Mouse (Mus musculus): Measurements from ENCODE around the gene Sf3a2.
A peak's percentile ranks its signal among the peaks of the same experiment; 100 is the strongest.
"Not testable (repeated sequence)": the region's sequence is repeated elsewhere in the genome, so short reads cannot be mapped to it uniquely, and the experiment has no call there.

Gene Sf3a2

DNA sequence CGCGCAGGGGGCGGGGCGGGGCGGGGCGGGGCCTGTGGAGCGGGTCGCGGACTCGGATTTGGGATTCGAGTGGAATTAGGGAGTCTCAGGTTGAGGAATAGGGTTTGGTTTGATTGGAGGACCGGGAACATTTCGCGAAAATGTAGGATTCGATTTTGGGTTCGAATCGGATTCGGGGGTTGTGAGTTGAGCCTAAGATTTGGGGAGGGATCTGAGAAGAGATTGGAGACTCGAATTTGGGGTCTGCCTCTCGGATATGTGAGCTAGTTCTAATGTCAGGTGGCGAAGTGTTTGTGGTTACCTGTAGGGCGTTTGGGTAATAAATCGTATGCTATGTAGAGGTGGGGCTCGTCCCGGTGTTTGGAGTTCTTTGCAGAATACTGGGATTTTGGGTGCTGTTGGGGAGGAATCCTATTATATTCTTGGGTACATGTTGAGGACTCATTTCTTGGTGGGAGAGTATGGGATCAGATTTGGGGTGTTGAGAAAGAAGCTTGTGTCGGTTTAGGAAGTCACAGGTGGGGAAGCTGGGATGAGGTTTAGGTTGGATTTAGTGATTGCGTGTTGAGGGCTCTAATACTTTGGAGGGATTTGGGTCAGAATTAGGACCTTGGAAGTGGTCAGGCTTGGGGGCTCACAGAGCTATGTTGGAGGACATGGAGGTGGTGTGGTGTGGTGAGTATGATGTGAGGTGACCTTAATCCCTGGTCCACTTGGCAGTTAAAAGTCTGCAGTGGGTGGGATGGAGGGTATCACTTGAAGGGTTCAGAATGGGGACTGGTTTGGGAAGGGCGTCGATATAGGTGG lies 29.3 kb downstream of the Sf3a2 start:
- no peak for DNase-seq

DNA sequence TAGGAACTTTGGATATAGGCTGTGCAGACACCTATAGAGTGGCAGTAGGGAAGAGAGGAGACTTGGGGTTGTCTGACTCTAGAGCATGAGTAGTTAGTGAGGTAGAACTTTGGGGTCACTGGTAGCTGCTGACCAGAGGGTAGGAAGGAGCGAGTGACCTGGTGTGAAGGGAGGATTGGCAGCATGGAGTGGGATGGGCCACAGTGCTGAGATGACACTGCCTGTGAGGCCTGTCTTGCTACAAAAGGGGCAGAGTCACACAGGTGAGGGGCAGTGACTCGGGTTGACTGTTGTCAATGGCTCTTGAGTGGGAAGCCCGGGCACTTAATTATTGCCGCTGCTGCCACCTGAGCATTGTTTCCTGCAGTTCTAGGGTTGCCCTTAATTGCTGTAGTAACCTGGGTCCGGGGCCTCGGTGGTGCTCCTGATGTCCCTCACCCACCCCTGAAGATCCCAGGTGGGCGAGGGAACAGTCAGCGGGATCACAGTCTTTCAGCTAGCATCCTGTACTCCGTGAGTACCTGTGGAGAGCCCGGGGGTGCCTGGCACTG lies 29.9 kb downstream of the Sf3a2 start:
- no peak for DNase-seq

DNA sequence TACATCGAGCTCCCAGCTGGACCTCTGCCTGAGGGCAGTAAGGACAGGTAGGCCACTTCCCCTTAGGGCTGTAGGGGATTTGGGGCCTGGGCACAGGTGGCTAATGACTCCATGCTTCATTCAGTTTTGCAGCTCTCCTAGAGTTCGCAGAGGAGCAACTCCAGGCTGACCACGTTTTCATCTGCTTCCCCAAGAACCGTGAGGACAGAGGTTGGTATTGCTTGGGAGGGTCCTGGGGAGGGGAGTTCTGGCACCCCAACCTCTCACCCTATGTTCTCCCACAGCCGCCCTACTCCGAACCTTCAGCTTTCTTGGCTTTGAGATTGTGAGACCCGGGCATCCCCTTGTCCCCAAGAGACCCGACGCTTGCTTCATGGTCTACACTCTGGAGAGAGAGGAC lies 30.6 kb downstream of the Sf3a2 start:
- DNase-seq = not testable (repeated sequence)

DNA sequence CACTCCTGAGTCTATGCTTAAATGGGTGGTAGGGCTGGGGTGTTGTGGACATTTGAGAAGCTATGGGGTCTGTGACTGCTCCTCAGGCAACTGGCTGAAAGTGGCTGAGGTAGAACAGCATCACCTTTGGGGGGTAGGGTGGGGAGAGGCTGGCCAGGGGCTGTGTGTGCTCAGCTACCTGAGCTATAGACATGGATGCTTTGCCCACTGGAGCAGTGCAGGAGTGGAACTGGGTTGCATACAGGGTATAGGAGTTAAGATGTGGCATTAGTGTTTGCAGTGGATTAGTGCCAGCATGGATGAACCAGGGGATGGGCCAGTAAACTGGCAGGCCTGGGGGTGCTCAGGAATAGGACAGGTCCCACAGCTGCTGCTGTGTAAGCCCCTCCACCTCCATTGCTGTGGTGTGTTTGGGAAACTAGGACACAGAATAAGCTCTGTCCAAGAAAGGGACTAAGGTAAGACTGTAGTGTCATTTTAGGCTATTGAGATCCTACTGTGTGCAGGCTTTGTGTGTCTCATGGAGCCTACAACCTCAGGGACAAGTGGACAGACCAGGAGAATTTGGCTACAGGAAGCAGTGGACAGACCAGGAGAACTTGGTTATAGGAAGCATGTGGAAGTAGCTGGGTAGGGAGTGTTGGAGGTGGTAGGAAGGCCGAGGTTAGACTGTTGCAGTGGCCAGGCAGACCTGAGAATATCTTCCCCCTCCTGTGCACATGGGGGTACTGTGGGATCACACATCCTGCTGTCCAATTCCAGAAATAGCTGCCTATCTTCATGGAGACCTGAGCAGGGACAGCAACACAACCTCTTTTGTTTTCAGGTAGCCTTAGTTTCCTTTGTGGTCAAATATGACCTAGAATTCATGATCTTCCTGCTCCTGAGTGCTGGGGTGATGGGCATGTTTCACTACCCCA lies 31.6 kb downstream of the Sf3a2 start:
- no peak for DNase-seq

DNA sequence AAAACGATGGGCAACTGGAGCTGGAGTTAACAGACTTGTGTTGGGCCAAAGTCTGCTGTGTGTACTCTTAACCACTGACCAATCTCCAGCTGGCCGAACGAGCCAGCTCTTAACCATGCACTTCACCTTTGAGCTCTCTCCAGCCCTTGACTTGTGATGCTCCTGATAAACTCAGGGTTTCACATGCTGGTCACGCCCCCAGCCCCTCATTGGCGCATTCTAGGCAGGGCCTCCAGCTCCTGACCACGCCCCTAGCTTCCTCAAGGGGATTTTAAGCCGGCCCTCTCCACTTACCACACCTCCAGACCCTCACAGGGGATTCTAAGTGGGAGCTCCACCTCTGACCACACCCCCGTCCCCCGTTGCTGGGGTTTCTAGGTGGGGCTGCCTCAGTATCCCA lies 33.1 kb downstream of the Sf3a2 start:
- DNase-seq = peak; percentile 90

DNA sequence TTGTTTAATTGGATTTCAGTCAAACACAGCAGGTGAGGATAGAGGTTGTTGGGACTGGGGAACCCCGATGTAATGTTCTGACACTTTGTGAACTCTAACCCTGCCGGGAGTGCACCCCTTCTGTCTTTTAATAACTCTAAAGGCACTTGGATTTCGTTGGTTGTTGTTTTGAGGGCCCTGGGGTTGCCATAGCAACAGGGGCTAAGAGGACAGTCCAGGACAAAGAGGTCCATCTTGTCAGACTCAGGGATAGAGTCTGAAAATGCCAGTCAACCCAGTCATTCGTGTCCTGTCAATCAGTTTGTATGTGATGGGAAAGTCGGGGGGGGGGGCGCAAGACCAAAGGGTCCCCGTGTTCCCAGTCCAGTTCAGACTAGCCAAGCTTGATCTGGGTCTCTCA lies 34.8 kb downstream of the Sf3a2 start:
- DNase-seq = no peak

DNA sequence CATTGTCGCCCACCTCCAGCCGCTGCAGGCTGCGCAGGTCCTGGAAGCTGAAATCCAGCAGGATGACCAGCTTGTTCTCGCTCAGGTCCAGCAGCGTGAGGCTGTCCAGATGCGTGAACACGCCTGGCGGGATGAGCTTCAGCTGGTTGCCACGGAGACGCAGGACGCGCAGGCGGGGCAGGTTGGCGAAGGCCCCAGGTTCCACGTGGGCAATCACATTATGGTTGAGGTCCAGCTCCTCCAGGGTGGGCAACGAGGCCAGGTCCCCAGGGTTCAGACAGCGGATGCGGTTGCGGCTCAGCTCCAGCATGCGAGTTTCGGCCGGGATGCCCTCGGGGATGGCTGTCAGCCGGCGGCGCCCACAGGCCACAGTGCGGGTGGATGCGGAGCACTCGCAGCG lies 37.6 kb downstream of the Sf3a2 start:
- DNase-seq = no peak

DNA sequence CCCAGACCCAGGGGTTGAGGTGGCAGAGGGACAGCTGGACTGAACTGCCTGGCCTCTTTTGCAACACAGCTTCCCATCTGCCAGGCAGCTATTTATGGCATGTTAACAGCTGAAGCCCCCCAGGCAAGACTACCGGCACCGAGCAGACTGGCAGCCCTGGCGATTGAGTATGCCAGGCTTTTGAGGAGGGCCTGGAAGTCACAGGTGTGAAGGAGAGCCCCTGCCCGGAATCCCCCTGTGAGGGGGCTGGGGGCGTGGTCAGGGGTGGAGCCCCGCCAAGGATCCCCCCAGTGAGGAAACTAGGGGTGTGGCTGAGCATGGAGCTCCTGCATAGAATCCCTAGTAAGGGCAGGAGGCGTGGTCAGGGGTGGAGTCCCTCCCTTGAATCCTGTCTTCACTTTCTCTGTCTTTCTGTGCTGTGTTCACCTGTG lies 39.0 kb downstream of the Sf3a2 start:
- no peak for DNase-seq

DNA sequence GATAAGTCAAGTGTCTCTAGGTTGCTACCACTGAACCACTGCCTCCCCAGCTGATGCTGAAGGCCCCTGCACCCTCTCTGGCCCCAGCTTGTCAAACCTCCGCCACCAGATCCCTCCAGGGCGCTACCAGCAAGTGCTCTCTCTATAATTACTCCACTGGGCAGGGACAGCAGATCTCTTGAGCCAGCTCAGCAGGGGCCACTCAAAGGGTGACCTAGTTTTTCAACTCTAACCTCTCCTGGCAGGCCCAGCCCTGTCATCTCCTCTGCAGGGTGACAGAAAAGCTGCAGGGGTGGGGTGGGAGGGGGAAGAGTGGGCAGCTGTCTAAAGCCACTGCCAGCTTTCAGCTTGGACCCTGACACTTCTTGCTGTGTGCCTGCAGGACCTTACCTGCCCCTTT lies 39.8 kb downstream of the Sf3a2 start:
- DNase-seq = no peak

DNA sequence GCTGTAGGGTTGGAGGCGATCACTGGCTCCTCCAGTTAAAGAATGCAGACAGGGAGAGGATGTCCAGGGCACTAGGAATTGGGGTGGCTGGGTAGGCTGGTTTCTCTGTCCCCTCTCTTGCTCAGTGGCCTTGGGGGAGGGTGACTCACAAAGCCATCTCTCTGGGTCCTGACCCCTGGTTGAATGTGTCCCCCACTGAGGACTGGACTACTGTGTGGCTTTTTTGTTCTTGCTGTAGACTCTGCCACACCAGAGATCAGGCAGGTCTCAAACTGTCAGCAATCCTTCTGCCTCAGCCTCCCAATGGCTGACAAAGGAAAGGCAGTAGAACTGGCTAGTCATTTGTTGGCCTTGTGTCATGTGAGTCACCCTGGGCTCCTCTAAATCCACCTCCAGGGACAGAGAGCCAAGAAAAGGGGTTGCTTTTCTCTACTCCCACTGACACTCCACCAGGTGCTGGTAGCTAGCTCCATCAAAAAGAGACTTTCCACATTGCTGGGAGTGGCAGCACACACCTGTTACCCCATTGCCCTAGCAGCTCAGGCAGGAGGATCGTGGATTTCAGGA lies 40.4 kb downstream of the Sf3a2 start:
- DNase-seq = no peak

DNA sequence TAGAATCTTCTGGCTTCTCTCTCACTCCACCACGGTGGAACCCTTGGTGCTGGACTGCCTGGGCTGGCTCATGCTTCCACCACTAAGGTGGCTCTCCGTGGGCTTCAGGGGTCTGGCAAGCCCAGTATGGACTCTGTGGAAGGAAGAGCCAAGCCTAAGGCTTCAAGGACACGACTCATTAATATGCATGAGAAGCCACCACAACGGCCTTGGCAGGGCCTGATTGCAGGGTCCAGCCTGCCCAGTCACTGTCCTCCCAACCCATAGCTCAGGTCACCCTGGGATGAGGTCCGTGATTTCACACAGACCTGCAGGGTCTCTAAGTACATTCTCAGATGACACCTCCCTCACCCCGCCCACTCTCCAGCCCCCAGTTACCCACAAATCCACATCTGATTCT lies 41.9 kb downstream of the Sf3a2 start:
- no peak for DNase-seq

DNA sequence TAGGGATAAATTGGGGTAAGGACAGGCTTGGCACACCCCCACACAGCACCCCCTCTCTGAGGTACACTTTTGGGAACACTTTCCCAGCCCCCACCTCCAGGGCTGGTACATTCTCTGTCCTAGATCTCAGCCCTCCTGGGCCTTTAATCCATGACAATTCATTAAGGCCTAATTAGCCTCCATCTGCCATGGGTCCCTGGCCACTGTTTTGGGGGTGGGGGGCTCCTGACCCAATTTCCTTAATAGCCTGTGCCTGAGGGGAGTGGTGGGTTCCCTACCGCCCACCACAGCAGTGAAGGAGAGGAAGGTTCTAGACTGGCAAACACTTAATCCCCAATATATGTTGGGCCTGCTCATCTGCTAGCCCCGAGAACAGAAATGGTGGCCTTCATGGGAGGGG lies 43.7 kb downstream of the Sf3a2 start:
- DNase-seq = no peak

DNA sequence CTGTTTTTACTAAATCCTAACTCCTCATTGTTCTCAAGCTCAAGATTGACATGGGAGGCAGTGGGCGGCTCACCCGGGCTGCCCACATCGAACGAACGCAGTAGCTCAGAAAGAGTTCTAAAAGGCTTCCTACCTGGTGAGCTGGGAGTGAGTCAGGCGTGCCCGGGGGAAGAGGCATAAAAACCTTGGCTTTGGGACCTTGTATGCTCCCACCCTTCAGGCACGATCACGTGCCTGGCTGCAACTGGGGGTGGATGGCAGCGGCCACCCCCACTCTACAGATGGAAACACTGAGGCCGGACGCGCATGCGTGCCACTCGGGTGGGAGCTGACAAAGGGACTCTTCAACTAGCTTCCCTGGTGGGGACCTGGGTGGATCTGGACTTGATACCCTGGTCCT lies 44.3 kb downstream of the Sf3a2 start:
- DNase-seq = no peak

DNA sequence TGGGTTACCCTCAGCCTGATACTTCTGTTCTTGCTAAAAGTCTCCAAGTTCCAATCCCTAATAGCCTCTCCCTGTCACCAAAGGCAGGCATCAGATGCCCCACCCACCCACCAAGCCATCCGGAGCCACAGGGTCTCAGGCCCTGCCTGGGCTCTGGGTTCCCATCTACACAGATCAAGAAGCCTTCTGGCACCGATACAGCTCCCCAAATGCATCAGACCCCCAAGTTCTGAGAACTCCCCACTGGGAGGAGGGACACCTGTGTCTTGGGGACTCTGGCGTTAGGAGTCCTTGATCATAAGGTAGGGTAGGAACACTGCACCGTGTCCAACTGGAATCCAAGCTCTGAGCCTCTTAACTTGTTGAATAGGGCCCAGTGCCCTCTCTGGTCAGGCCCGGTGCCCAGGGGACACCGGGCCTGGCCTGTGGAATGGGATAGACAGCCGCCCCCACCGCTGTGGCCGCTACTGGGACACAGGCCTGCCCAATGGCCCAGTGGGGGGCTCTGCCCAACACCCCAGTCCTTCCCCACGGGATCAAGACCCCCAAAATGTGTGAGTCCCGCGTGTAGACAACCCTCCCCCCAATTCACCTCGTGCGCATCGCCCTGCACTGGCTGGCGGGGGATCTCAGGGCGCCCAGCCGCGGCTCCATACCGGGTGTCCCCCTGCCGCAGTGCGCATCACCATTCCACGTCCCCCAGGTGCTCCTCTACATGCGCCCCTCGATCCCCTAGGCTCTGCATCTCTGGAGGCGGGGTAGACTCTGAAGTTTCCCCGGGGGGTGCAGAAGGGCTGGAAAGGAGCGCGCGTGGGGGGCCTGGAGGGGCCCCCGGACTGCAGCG lies 45.3 kb downstream of the Sf3a2 start:
- DNase-seq = no peak

DNA sequence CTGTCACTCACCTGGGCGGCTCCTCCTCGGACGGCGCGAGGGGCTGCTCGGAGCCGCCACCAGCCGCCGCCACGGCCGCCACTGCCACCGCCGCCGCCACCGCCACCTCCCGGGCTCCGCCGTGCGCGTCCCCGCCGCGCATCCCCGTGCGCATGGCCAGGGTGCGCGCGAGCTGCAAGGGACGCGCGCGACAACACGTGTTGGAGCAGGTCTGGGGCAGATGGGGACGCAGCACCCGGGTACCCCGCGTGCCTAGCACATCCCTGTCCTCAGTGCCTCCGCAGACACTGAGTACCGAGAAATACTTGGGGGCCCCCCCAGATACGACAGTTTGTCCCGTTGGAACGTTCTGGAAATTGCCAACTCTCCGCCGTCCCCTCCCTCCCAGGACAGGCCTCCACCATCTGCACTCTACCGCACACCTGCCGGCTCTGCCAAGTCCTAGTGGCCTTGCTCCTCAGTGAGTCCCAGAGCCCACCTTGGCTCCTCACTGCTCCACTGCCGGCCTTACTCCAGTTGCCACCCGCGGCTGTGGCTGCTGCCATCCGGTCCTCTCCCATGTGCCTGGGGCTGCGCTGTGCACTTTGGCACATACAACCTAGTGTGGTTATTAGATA lies 46.0 kb downstream of the Sf3a2 start, which contains the start of gene Lingo3:
Gene Lingo3, minus strand, starts transcription at position 109 of the 617 bp plus-strand sequence.
- no peak for DNase-seq

DNA sequence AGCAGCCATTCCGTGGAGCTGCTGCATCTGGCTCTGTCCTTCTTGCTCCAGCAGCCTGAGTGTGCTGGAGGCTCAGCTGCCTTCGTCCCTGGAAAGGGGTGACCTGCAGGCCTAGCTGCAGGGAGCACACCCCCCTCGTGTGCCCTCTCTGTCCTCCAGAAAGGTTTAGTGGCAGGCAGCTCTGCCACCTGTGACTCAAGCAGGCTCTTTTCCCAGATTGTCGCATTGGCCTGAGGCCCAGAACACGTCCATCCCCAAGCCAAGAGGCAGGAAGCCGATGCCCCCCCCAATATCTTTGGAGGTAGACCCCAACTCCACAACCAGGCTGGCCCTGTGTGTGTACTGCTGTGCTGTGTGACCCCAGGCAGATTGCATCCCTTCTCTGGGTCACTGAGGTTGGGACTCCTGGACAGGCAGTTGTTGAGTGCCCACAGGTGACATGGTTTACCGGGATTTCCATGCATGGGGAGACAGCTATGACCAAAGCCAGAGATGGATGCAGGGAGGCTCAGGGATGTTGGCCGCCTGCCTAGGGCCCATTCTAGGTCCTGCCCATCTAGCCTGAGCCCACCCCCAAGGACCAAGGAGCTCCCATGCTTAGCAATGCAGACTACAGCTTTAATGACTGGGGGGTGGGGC lies 47.2 kb downstream of the Sf3a2 start:
- no peak for DNase-seq

DNA sequence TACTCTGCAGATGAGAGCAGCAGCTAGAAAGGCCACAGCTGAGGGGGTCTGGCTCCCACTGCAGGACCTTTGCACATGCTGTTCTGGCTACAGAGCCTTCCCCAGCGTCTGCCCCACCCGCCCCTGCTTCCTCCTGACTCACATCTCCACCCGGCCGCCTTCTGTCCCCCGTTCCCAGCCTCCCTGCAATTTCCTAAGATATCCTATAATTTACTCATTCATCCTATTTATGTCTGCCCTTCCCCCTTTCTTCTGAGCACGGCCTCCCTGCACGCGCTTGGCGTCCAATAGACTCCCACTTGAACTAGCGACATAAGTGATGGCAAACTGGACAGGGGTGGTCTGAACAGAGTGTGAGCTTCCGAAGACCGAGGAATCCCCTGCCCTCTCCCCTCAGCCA lies 47.7 kb downstream of the Sf3a2 start:
- DNase-seq = no peak

DNA sequence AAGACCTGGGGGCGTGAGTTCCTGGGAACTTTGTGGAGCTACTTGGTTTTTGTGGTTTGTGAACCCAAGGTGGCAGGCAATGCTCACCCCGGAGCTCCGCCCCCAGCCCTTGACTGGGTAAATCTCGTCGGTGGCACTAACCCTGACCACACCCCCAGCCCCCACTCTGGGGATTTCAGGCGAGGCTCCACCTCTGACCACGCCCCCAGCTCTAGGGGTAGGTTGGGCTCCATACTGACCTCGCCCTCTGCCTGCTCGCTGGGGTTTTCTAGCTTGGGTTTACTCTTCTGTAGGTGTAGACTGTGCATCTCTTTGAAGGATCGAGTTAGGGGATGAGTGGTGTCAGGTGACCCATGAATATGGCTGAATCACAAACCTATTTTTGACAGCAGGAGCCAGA lies 50.6 kb downstream of the Sf3a2 start:
- DNase-seq = peak; percentile 80
